Mouse (Mus musculus) limb, embryonic 11.5 days (tissue): Measurements from ENCODE around the gene Uox. TPM values are rescaled to one million over a fixed set of nuclear protein-coding genes. Genes with fewer than 3 reads are reported as not detected.

Experiments
- ATAC-seq: fragments of 200-750 bp; cut with Nextera tagmentation; 2 replicates; pipeline ENCODE4 v1.8.0; 2017; ENCODE audit warnings: low read depth; ENCODE audit not compliant: insufficient number of reproducible peaks, low FRiP score, low TSS enrichment
- DNase-seq: peaks from one replicate; pipeline ENCODE4 v3.0.0-alpha.2; 2015; ENCODE audit warnings: low spot score
- H3K27ac ChIP-seq: fragments of 300-500 bp; sonication (generic); replicated peaks from 2 replicates; pipeline ENCODE4 v1.5.1; 2014; ENCODE audit warnings: low read depth, mild to moderate bottlenecking, low read length
- H3K27me3 ChIP-seq: fragments of 300-500 bp; sonication (generic); 2 replicates; pipeline ENCODE4 v1.6.1; 2014; ENCODE audit warnings: mild to moderate bottlenecking, low read length, mixed read lengths; ENCODE audit not compliant: control insufficient read depth, insufficient read depth
- H3K36me3 ChIP-seq: fragments of 300-500 bp; sonication (generic); 2 replicates; pipeline ENCODE4 v1.6.1; 2014; ENCODE audit warnings: mild to moderate bottlenecking, low read length, moderate library complexity, mixed read lengths; ENCODE audit not compliant: control insufficient read depth, insufficient read depth
- H3K4me1 ChIP-seq: fragments of 300-500 bp; sonication (generic); 2 replicates; pipeline ENCODE4 v1.6.1; 2014; ENCODE audit warnings: low read length, mixed read lengths; ENCODE audit not compliant: control insufficient read depth, insufficient read depth
- H3K4me2 ChIP-seq: fragments of 300-500 bp; sonication (generic); 2 replicates; pipeline ENCODE4 v1.6.1; 2014; ENCODE audit warnings: low read depth, mild to moderate bottlenecking, moderate library complexity; ENCODE audit not compliant: severe bottlenecking
- H3K4me3 ChIP-seq: fragments of 300-500 bp; sonication (generic); 2 replicates; pipeline ENCODE4 v1.5.1; 2014; ENCODE audit warnings: low read depth, low read length
- H3K9ac ChIP-seq: fragments of 300-500 bp; sonication (generic); 2 replicates; pipeline ENCODE4 v1.6.1; 2014; ENCODE audit warnings: mild to moderate bottlenecking, low read length
- H3K9me3 ChIP-seq: fragments of 300-500 bp; sonication (generic); 2 replicates; pipeline ENCODE4 v1.6.1; 2016; ENCODE audit warnings: low read length; ENCODE audit not compliant: control insufficient read depth
- WGBS: fragments of 180-500 bp; shearing (Covaris S2); extraction: QIAGEN DNeasy Blood & Tissue Kit; methylation state at CpG from one replicate; pipeline ENCODE4 v1.1.7; 2014; 5-methylcytosine and 5-hydroxymethylcytosine counted together
- polyA plus RNA-seq: library from polyadenylated mRNA; unstranded; fragments of >200 nt; fragmentation: Nextera tagmentation; extraction: Ambion mirVana; gene quantifications from 2 replicates; pipeline ENCODE4 v1.2.1, GENCODE M21; 2014

The Uox gene
- not detected in 2 replicates for polyA plus RNA-seq

GRCm38 (mm10) chr3:146570148-146570782 is at the start of gene Uox:
Gene Uox, plus strand, starts transcription at chr3:146570426.
- 88% methylated on average over 10 of the region's 10 CpGs for WGBS
- no peak within 1 kb of the TSS for H3K4me3 ChIP-seq
- no peak within 1 kb of the TSS for H3K9ac ChIP-seq
- no peaks in the 10 kb centered on the region for H3K9me3 ChIP-seq
- no peaks in the 10 kb centered on the region for H3K27me3 ChIP-seq
- no peak within 1 kb of the TSS for H3K27ac ChIP-seq
- DNase-seq (no peak), ATAC-seq (no peak)
- no peaks in the 10 kb centered on the region for H3K36me3 ChIP-seq
- no peak within 1 kb of the TSS for H3K4me2 ChIP-seq
- H3K4me1 ChIP-seq = no peaks in the 10 kb centered on the region

GRCm38 (mm10) chr3:146520798-146521651 is 49.2 kb upstream of the Uox start, which contains the start of gene Rpf1:
Gene Rpf1, minus strand, starts transcription at chr3:146521429.
- Histone ChIP-seq H3K9ac (peak within 1 kb of the TSS; percentile 89), H3K4me2 (peak within 1 kb of the TSS; percentile 82), H3K27ac (peak within 1 kb of the TSS; percentile 92), H3K27me3 (no peaks in the 10 kb centered on the region), H3K4me1 (no peaks in the 10 kb centered on the region), H3K36me3 (peaks cover 6% of the 10 kb centered on the region; the same call in 1 of the 2 replicates), H3K4me3 (peak within 1 kb of the TSS; percentile 85), H3K9me3 (no peaks in the 10 kb centered on the region)
- under 1% methylated on average over 54 of the region's 82 CpGs for WGBS
- DNase-seq = peak; percentile 87
- ATAC-seq = peak; percentile 90

GRCm38 (mm10) chr3:146521652-146522020 is 48.6 kb upstream of the Uox start:
- Histone ChIP-seq H3K4me1 (no peaks in the 10 kb centered on the region), H3K9me3 (no peaks in the 10 kb centered on the region), H3K27me3 (no peaks in the 10 kb centered on the region), H3K9ac (peak overlapping the region; percentile 89), H3K4me2 (peak overlapping the region; percentile 82), H3K36me3 (peaks cover 6% of the 10 kb centered on the region; the same call in 1 of the 2 replicates), H3K4me3 (peak overlapping the region; percentile 85), H3K27ac (peak overlapping the region; percentile 92)
- ATAC-seq = no peak
- DNase-seq = no peak
- WGBS = 12% methylated on average over 8 of the region's 8 CpGs

GRCm38 (mm10) chr3:146528335-146528734 is 41.9 kb upstream of the Uox start:
- Histone ChIP-seq H3K9me3 (no peaks in the 10 kb centered on the region), H3K27ac (no peak overlapping the region), H3K4me3 (no peak overlapping the region), H3K4me2 (no peak overlapping the region), H3K9ac (no peak overlapping the region), H3K27me3 (no peaks in the 10 kb centered on the region), H3K4me1 (no peaks in the 10 kb centered on the region), H3K36me3 (no peaks in the 10 kb centered on the region)
- DNase-seq (no peak), ATAC-seq (no peak)
- 54% methylated on average over 2 of the region's 2 CpGs for WGBS

DNA sequence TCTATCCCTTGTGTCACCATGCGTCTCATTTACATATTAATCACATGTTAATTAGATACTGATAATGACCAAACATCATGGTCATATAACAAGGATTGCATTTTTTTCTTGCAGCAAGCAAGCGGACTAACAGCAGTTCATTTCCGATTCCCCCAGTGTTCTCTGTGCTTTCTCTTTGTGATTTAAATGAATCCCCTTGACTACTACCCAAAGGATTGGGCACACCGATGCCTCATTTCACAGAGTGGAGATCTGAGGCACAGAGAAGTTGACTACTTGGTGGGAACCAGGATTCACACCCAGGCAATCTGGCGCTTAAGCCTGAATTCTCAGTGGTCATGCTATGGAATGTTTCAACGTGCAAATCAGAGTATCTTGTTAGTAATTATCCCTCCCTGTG is 35.2 kb upstream of the Uox start:
- no peak overlapping the region for H3K4me3 ChIP-seq

DNA sequence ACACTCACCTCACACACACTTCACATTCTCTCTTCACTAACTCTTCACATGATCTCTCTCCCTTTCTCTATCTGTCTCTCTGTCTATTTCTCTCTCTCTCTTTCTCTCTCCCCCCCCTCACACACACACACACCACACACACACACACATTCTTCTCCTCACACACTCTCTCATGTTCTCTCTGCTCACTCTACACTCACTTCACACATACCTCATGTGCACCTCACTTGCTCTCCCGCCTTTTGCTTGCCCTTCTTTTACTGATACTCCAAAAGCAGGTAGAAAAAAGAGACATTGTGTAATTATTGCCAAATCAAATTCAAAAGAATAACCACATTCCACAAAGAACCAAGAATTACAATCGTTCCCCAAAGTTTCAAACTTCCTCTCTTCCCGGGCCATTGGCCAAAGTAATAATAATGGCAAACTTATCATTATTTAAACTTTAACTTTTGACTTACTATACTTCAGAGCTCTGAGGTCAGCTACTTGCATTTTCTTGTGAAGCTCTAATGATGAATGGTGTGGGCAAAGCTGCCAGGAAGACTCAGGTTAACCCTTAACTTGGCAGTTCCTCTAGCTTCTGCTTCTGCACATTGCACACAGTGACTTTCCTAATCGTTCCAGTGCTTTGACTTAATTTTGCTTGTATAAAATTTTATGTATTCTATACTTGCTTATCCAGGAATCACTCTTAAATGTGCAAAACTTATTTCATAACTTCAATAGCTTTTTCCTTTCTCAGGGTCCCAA is 29.5 kb upstream of the Uox start:
- 81% methylated on average over 4 of the region's 4 CpGs for WGBS
- Histone ChIP-seq H3K9me3 (no peaks in the 10 kb centered on the region), H3K27ac (no peak overlapping the region), H3K27me3 (no peaks in the 10 kb centered on the region), H3K9ac (no peak overlapping the region), H3K4me1 (no peaks in the 10 kb centered on the region), H3K4me3 (no peak overlapping the region), H3K4me2 (no peak overlapping the region), H3K36me3 (no peaks in the 10 kb centered on the region)
- DNase-seq (no peak), ATAC-seq (no peak)

More for the DNA sequence above, 35.2 kb upstream of the Uox start:
- H3K9ac ChIP-seq = no peak overlapping the region
- DNase-seq (no peak), ATAC-seq (no peak)
- no peaks in the 10 kb centered on the region for H3K36me3 ChIP-seq
- 66% methylated on average over 6 of the region's 6 CpGs for WGBS
- no peaks in the 10 kb centered on the region for H3K4me1 ChIP-seq
- H3K27ac ChIP-seq = no peak overlapping the region
- H3K9me3 ChIP-seq = no peaks in the 10 kb centered on the region
- H3K4me2 ChIP-seq = no peak overlapping the region
- no peaks in the 10 kb centered on the region for H3K27me3 ChIP-seq

- no peak overlapping the region for H3K4me3 ChIP-seq
- no peak overlapping the region for H3K4me2 ChIP-seq
- 14% methylated on average over 1 of the region's 1 CpGs for WGBS
- H3K27ac ChIP-seq = no peak overlapping the region
- DNase-seq (no peak), ATAC-seq (no peak)
- no peaks in the 10 kb centered on the region for H3K36me3 ChIP-seq
- H3K4me1 ChIP-seq = no peaks in the 10 kb centered on the region
- no peak overlapping the region for H3K9ac ChIP-seq
- no peaks in the 10 kb centered on the region for H3K9me3 ChIP-seq
- H3K27me3 ChIP-seq = no peaks in the 10 kb centered on the region
These were observed 26.6 kb upstream of the Uox start for GRCm38 (mm10) chr3:146543632-146544031.

DNA sequence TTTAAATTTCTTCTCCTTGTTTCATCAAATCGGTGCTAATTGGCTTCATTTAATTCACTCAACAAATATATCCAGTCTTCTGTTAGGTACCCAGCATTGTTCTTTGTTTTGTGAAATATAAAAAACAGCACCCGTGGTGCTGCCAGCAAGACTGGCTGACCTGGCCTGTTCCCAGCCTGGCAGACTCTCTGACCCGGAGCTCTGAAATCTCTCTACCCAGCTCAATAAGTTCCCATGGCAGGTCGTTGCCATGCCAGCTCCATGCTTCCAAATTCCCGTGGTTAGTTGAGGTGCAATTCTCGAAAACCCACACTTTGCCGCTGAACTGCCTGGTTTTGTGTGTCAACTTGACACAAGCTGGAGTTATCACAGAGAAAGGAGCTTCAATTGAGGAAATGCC is 15.4 kb upstream of the Uox start:
- WGBS = 90% methylated on average over 7 of the region's 7 CpGs
- no peak overlapping the region for H3K9ac ChIP-seq
- no peaks in the 10 kb centered on the region for H3K36me3 ChIP-seq
- no peaks in the 10 kb centered on the region for H3K9me3 ChIP-seq
- H3K27me3 ChIP-seq = no peaks in the 10 kb centered on the region
- ATAC-seq = no peak
- H3K4me2 ChIP-seq = no peak overlapping the region
- H3K27ac ChIP-seq = no peak overlapping the region
- H3K4me3 ChIP-seq = no peak overlapping the region
- DNase-seq = no peak
- H3K4me1 ChIP-seq = no peaks in the 10 kb centered on the region
